Mouse (Mus musculus) small intestine, adult 2 months (tissue): ENCODE data around the gene Rpl32.

Experiments
- CTCF ChIP-seq: fragments of 200-500 bp; IDR thresholded peaks from 2 replicates; pipeline ENCODE4 v1.5.1; 2012; ENCODE audit warnings: low read depth, mild to moderate bottlenecking, control low read depth, inconsistent platforms, low read length, moderate library complexity, mixed read lengths; ENCODE audit not compliant: insufficient replicate concordance, insufficient read length; ENCODE audit errors: extremely low read depth
- POLR2A ChIP-seq: fragments of 200-500 bp; IDR thresholded peaks from 2 replicates; pipeline ENCODE4 v1.6.1; 2012; ENCODE audit warnings: low read depth, mild to moderate bottlenecking, control low read depth, inconsistent platforms, low read length, moderate library complexity

DNA sequence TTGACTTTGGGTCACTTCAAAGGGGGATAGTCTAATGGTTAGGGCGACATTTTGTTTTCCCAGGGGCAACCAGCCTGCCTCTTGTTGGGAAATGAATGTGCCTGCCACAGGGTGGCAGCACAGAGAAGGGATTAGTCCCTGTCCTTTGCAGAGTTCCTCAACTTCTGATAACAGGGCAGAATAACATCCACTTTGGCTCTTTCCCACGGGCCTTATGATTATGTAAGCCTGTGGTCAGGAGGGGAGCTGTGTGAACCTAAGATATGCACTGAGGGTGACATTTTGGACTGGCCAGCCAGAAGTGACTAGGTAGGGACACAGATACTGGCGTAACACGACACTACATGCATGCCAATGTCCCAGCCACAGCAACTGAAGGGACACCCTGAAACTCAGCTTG lies 5.6 kb upstream of the Rpl32 start:
- peak; percentile 62; the same call in 1 of the 2 replicates for TF ChIP-seq CTCF
- TF ChIP-seq POLR2A: no peak
